Mouse (Mus musculus): Measurements from ENCODE around the gene Jade2.

Jade2 gene

GRCm38 (mm10) chr11:51835598-51835997 is 21.9 kb downstream of the Jade2 start:
- DNase-seq (ENCODE audit: low spot score in 2 of 2): no peak

GRCm38 (mm10) chr11:51834067-51834411 is 23.4 kb downstream of the Jade2 start:
- DNase-seq (ENCODE audit: low spot score in 2 of 2): no peak

- no peak for DNase-seq (ENCODE audit: low spot score in 2 of 2)
These were observed 23.9 kb downstream of the Jade2 start for GRCm38 (mm10) chr11:51833393-51834066.

GRCm38 (mm10) chr11:51832992-51833391 is 24.5 kb downstream of the Jade2 start:
- no peak for DNase-seq (ENCODE audit: low spot score in 2 of 2)

GRCm38 (mm10) chr11:51831962-51832909 is 25.2 kb downstream of the Jade2 start:
- DNase-seq (ENCODE audit: low spot score in 2 of 2): no peak

- no peak for DNase-seq (ENCODE audit: low spot score in 2 of 2)
These were observed 32.5 kb downstream of the Jade2 start for GRCm38 (mm10) chr11:51824867-51825424.

GRCm38 (mm10) chr11:51823963-51824753 is 33.3 kb downstream of the Jade2 start:
- DNase-seq (ENCODE audit: low spot score in 2 of 2): no peak

GRCm38 (mm10) chr11:51823271-51823670 is 34.2 kb downstream of the Jade2 start:
- no peak for DNase-seq (ENCODE audit: low spot score in 2 of 2)

- DNase-seq (ENCODE audit: low spot score in 2 of 2): no peak
These were observed 34.7 kb downstream of the Jade2 start for GRCm38 (mm10) chr11:51822736-51823135.

GRCm38 (mm10) chr11:51820861-51821260 is 36.6 kb downstream of the Jade2 start:
- DNase-seq (ENCODE audit: low spot score in 2 of 2): peak; percentile 52 to 70

GRCm38 (mm10) chr11:51819964-51820363 is 37.5 kb downstream of the Jade2 start:
- peak; percentile 39 to 61 for DNase-seq (ENCODE audit: low spot score in 2 of 2)

GRCm38 (mm10) chr11:51818837-51819236 is 38.6 kb downstream of the Jade2 start:
- DNase-seq (ENCODE audit: low spot score in 2 of 2): no peak

GRCm38 (mm10) chr11:51817756-51818155 is 39.7 kb downstream of the Jade2 start:
- DNase-seq (ENCODE audit: low spot score in 2 of 2): peak; percentile 85 to 94

GRCm38 (mm10) chr11:51812022-51812546 is 45.4 kb downstream of the Jade2 start:
- no peak for DNase-seq (ENCODE audit: low spot score in 2 of 2)

- no peak for DNase-seq (ENCODE audit: low spot score in 2 of 2)
These were observed 46.2 kb downstream of the Jade2 start for GRCm38 (mm10) chr11:51811230-51811629.

- peak in 1 of 2 experiments; percentile 32 for DNase-seq (ENCODE audit: low spot score in 2 of 2)
These were observed 47.7 kb downstream of the Jade2 start for GRCm38 (mm10) chr11:51809632-51810224.

- no peak for DNase-seq (ENCODE audit: low spot score in 2 of 2)
These were observed 50.2 kb downstream of the Jade2 start for GRCm38 (mm10) chr11:51807108-51807879.

GRCm38 (mm10) chr11:51805221-51805981 is 52.1 kb downstream of the Jade2 start:
- peak; percentile 77 to 78 for DNase-seq (ENCODE audit: low spot score in 2 of 2)

GRCm38 (mm10) chr11:51800634-51801325 is 56.7 kb downstream of the Jade2 start:
- DNase-seq (ENCODE audit: low spot score in 2 of 2): peak in 1 of 2 experiments; percentile 20
